Mouse (Mus musculus) heart, postnatal 10 days (tissue): ENCODE measurements around the gene Arf6. TPM values are rescaled to one million over a fixed set of nuclear protein-coding genes. Genes with fewer than 3 reads are reported as not detected.

Source experiments
- DNase-seq, 2 experiments: peaks; one replicate each; pipeline ENCODE4 v3.0.0; 2021
- intact Hi-C: fragments of 180-260 bp; cut with DNase I; formaldehyde crosslinking; loops from one replicate; pipeline ENCODE4 v1.15.1; 2025
- microRNA-seq, 2 experiments: library from miRNA; unstranded; fragments of <30 nt; microRNA quantifications; one replicate each; pipeline ENCODE4 v1.2.0; 2022
- total RNA-seq, 2 experiments: library from RNA; stranded (reverse); gene quantifications; 2 replicates each; pipeline ENCODE4 v1.2.3; 2021

Arf6 gene
- total RNA-seq, 2 experiments from 2014 or later = 77.1 to 81.6 TPM

DNA sequence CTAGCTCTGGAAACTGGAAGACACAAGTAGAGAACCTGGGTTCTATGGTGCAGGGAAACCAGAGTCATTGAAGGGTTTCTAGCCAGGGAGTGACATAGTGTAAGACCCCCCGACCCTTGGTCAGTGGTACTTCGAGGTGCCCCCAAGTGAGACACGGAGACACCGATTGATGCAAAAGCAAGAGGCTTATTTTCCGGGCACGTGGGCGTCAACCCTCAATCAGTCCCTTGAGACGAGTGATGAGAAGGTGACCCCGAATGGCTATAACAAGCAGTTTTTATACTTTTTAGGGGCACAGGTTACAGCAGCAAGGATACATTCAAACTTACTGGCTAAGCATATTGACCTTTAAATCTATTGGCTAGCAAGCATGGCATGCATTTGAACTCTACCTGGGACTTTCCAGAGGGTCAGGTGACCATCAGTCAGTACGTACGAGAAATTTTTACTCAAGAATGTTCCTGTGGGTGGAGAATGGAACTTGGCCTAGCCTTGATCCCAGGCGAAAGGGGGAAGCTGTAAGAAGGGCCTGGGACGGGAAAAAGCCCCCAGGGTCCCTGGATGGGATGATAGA, 30.7 kb downstream of the Arf6 start:
- intact Hi-C loops = no loop called here
- no peak for DNase-seq

DNA sequence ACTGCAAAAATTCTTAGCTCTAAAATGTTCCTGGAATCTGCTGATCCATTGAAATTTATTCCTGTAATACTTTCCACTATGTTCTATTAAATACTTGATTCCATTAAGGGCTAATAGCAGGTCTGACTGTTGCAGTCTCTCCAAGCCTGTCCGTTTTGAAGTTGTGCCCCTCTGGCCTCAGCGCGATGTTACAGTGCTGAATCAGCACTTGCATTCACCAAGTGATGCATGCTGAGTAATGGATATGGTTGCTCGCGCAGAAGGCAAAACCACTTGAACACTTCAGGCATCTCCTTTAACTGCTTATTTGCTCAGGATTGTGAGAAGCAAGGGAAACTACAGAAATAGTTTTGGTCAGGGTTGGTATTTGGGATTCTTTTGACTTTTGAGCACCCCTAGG, 38.8 kb downstream of the Arf6 start:
- intact Hi-C loops = no loop called here
- DNase-seq = no peak

DNA sequence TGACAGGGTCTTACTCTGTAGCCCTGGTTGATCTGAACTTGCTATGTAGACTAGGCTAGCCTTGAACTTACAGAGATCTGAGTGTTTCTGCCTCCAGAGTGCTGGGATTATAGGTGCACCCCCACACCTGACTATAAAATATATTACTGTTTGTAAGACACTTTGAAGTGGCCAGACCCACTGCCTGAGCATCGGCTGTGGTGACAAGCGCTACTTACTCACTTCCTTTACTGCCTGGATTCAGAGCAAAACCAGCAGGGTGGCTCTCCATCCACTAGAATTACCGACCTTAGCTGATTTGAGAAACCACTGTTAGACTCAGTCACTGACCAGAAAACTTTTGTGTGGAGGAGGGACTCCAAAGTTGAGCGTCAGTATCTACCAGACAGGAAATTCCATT, 40.0 kb downstream of the Arf6 start:
- DNase-seq = no peak

DNA sequence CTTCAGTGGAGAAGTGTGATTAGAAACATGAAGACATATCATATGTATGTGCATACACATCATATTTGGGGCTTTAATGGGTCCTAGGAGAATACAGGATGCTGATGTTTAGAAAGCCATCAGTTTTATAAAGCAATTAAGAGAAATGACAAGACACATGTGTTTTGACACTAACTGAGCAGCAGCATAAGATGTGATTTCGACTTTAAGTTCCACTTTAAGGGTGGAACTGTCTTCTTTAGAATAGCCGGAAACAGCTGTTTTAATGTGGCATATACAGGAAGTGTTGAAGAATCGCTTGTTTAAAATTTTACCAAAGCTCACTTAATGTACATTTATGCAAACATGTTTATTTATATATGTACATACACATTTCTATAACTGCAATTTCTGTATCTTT, 41.4 kb downstream of the Arf6 start:
- intact Hi-C loops = no loop called here
- DNase-seq = no peak

More for the DNA sequence above, 40.0 kb downstream of the Arf6 start:
- intact Hi-C loops = no loop called here

DNA sequence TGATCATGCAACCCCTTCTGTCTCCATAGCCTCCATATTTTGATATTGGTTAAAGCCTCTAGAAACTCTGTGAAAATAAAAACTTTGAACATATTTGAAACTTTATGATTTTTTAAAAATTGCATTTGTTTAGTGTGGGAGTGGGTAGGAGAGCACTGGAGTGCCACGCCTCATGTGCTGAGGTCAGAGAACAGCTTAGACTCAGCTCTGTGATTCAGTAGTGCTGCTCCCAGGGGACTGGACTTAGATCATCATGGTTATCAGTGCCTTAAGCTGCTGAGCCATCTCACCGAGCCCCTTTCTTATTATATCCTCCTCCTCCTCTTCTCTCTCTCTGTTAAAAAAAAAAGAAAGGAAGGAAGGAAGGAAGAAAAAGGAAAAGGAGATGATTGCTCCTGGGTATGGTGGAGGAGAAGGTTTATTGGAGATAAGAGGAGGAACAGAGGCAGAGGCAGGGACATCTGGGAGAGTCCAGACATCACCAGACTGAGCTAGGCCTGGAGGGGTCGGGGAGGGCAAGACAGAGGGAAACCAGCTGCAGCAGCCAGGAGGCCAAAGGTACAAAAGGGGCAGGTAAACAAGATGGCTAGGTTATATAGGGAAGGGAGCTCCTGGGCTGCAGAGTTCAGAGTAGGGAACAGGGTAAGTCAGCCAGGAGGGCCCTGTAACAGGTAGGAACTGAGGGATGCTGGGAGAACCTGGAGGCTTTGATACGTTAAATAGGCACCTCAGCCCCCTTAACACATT, 43.0 kb downstream of the Arf6 start:
- DNase-seq = peak in 1 of 2 experiments; percentile 19
- intact Hi-C loops = no loop called here

DNA sequence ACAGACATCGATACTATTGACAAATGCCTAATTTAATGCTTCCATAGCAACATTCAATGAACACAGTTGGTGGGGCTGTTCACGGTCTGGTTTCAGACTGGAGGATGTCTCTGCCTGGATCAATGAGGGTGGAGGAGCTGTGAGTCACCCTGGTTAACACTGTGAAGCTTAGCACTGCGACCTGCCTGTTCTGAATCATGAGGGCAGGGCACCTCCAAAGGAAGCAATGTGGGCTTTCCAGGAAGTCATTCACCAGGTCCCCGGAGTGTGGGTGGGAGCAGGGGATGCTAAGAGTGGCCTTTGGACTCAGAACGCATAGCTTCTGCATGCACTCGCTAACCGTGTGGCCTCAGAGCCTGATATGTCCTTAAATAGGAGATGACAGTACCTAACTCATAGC, 44.8 kb downstream of the Arf6 start:
- DNase-seq = no peak
- intact Hi-C loops = no loop called here

DNA sequence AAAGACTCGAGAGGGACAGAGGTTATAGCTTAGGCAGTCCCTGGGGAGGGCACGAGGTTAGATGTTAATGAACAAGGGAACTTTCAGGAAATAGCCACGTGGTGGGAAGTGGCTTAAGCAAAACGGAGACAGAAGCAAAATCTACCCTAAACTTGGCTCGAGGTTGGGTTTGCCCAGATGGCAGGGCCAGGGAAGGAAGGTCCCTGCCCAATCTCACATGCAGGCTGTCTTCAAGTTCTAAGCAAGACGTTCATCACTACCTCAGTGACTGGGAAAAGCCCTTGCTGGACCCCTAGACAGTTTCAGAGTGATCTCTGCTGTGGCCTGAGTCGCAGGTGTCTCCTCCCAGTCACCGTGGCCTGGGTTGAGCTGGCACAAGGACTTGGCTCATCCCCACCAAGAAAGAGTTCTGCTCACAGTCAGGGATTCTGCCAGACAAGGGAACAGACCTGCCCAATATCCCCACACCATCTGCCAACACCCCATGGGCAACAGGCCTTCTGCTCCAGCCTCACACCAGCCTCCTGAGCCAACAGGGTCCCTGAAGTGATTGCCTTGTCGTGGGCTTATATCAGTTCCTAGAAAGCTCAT, 45.8 kb downstream of the Arf6 start:
- DNase-seq = no peak
- intact Hi-C loops = no loop called here

DNA sequence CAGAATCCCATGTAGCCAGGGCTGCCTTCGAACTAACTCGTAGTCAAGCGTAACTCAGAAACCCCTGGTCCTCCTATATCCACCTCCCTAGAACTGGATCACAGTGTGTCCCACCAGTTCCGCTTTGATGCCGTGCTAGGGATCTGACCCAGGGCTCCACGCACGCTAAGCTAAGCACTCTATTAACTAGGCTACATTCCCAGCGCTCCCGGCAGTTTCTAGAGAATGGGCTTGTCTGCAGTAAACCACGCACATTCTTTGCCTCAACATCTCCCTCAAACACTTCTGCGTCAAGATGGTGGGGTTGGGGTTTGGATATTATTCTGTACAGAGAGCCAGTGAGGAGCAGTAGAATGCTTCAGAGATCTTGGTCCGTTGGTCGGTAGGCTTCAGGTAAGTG, 46.7 kb downstream of the Arf6 start:
- no peak for DNase-seq
- intact Hi-C loops = no loop called here

DNA sequence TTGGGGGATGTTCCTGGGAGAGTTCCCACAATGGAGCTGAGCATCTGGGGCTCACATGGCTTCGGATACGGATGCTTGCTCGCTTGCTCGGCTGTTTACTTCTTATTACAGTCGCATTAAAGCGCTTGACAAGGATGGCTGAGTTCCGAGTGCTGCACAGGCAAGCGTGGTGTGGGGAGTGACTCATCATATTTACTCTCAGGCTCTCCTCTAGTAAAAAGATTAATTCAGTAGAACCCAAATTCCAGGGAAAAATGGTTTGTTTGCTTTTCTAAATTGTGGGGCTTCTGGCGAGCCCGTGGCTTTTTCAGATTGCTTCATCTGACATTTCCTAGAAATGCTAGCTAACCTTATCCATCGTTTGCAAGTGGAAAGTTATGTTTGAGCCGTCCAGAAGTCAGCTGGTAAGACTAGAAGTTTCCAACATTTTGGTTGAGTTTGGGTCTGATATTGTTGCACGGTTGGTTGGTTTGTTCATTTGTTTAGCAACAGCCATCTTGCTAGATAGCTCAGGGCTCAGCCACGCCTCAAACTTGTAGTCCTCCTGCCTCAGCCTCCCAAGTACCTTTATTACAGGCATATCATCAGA, 47.2 kb downstream of the Arf6 start:
- intact Hi-C loops = no loop called here
- no peak for DNase-seq

DNA sequence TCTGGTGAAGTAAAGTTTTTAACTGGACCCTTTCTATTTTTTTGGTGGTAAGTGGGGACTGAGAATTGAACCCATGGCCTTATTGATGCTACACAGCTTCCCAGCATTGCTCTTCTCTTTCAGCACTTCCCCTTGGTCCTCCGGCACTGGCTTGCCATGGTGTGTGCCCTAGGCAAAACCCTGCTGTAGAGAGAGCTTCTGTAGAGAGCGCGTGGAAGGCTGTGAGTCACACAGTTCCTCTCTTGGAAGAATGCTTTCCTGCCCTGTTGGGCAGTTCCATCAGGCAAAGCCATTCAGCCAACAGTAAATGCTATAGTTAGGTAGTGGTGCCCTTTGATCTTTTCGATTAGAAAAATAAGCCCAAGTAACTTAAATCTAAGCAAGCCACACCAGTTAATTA, 47.7 kb downstream of the Arf6 start:
- no peak for DNase-seq
- intact Hi-C loops = loop anchor here (5.0 kb wide), 1 partner anchor 47 kb away; the partner anchor contains the start of genes Arf6 and Gm9887

DNA sequence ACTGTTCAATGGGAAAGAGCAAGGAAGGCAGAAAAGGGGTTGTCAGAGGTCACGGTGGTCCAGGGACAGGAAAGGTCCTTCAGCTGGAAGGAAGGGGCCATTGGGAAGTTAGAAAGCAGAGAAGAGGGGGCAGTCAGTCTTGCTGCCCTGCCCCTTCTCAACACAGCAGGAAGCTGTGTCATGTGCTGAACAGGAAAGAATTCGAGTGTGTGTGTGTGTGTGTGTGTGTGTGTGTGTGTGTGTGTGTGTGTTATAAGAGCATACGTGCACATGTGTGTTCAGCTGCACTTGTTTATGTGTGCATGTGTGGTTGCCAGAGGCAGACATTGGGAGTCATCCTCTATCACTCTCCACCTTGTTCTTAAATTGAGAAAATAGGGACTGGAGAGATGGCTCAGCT, 48.8 kb downstream of the Arf6 start:
- intact Hi-C loops = loop anchor here (5.0 kb wide), 1 partner anchor 48 kb away; the partner anchor contains the start of genes Arf6 and Gm9887

DNA sequence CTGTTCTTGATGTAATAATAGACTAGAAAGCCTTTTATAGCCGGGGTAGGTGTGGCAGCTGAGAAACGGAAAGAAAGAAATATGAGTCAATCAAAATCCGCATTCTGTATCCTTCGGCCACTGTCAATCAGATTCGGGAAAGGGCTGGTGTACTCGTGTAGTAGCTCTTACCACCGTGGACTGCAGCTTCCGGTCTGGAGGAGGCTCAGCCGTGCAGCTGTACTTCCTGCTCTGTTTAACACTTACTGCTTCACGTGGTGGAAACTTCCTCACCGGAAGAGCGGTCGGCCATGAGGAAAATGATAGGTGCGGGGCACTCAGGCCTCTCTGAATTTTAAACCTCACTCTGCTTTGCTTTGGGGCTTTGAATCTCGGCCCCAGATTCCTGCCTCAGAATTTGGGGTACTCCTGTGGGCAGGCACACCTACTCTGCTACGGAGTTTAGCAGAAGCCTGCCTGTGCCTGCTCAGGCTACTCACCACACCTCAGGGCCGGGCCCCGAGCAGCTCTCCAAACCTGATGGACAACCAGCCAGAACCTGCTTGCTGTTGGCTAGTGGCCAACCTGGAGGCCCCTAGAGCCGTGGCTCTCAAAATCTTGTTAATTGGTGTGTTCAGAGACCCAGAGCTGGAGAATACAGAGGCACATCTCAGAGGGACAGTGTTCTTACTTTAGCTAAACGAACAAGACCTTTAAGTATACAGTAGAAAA, 51.0 kb downstream of the Arf6 start:
- peak; percentile 53 to 56 for DNase-seq
- intact Hi-C loops = loop anchor here (5.0 kb wide), 1 partner anchor 51 kb away; the partner anchor contains the start of genes Arf6 and Gm9887

More for the DNA sequence above, 48.8 kb downstream of the Arf6 start:
- DNase-seq = no peak

Small RNA genes within 50 kb of the gene (microRNA-seq; reads per million reads assigned to microRNA genes)
- gene Gm47299 = 0 to 0.35 reads per million in 2 experiments
- 0 reads per million in 2 experiments for gene Gm47305

Other genes with a start within 250 kb of the Arf6 start
- gene Rps29, start 213.0 kb upstream of the Arf6 start, total RNA-seq = 1,000 to 10,000 TPM; 1,683 to 1,690 TPM
- gene Lrr1, start 203.3 kb upstream of the Arf6 start, total RNA-seq = 1 to 10 TPM; 1.4 to 2.0 TPM
- gene Rpl36al, start 188.1 kb upstream of the Arf6 start, total RNA-seq = 100 to 1,000 TPM; 259 to 277 TPM
- gene Mgat2, start 188.0 kb upstream of the Arf6 start, total RNA-seq = 10 to 100 TPM; 27.8 to 32.4 TPM
- 1 to 10 TPM; 4.9 to 6.6 TPM for gene Gm49383, start 175.0 kb upstream of the Arf6 start, total RNA-seq
- 1 to 10 TPM in 1 of 2 experiments, under 1 TPM in 1; 0.57 to 1.2 TPM for gene Dnaaf2, start 173.7 kb upstream of the Arf6 start, total RNA-seq
- gene Gm49384, start 167.9 kb upstream of the Arf6 start, total RNA-seq = 1 to 10 TPM; 5.9 to 6.2 TPM
- 1 to 10 TPM; 3.0 to 5.2 TPM for gene Pole2, start 144.0 kb upstream of the Arf6 start, total RNA-seq
- 10 to 100 TPM; 13.1 to 17.8 TPM for gene Klhdc1, start 131.0 kb upstream of the Arf6 start, total RNA-seq
- gene Klhdc2, start 75.5 kb upstream of the Arf6 start, total RNA-seq = 100 to 1,000 TPM in 1 of 2 experiments, 10 to 100 TPM in 1; 98.4 to 101 TPM
- 10 to 100 TPM; 29.1 to 32.4 TPM for gene Nemf, start 15.0 kb upstream of the Arf6 start, total RNA-seq
- gene Gm9887, start 308 bp downstream of the Arf6 start, total RNA-seq = 1 to 10 TPM in 1 of 2 experiments, under 1 TPM in 1; 0.89 to 1.2 TPM
- gene Vcpkmt, start 210.9 kb downstream of the Arf6 start, total RNA-seq = 1 to 10 TPM; 4.8 to 5.6 TPM